Mouse (Mus musculus): ENCODE results near the gene P2ry2.

DNA sequence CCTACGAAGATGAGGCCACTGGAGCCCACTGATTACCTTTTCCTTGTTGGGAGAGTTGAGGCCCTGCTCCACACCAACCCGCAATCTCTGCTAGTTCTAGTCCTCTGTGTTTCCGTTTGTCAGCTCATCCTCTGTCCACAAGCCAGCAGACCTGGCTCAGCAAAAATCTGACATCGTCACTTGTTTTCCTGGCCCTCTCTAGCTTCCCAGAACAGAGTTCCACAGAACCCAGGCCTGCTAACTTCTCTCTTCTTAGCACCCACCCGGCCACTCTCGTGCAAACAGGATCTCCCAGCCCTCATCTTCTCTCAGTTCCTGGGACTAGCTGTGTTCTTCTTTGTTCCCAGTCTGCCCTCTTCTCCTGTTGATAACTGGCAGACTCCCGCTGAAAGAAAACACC is 60.0 kb downstream of the P2ry2 start:
- no peak for TF ChIP-seq POLR2A (IDR thresholded peaks at IDR 0.05; ENCODE audit: low read depth, low read length)
- no peak for TF ChIP-seq CTCF (IDR thresholded peaks at IDR 0.05; ENCODE audit: borderline replicate concordance, insufficient read depth, low read length)
